Mouse (Mus musculus) C2C12 (cell line): ENCODE results near the gene Antxr1.

Experiments used
- CTCF ChIP-seq: IDR thresholded peaks from one replicate; pipeline ENCODE4 v1.5.1; 2011; ENCODE audit not compliant: control insufficient read depth, insufficient read depth, insufficient read length
- FOSL1 ChIP-seq: IDR thresholded peaks from one replicate; pipeline ENCODE4 v1.8.0; 2011; ENCODE audit warnings: mild to moderate bottlenecking, low read length; ENCODE audit not compliant: poor library complexity, insufficient read depth, severe bottlenecking
- MYOD1 ChIP-seq: IDR thresholded peaks from one replicate; pipeline ENCODE4 v1.6.1; 2011; ENCODE audit warnings: low read depth; ENCODE audit not compliant: control insufficient read depth, insufficient read length

DNA sequence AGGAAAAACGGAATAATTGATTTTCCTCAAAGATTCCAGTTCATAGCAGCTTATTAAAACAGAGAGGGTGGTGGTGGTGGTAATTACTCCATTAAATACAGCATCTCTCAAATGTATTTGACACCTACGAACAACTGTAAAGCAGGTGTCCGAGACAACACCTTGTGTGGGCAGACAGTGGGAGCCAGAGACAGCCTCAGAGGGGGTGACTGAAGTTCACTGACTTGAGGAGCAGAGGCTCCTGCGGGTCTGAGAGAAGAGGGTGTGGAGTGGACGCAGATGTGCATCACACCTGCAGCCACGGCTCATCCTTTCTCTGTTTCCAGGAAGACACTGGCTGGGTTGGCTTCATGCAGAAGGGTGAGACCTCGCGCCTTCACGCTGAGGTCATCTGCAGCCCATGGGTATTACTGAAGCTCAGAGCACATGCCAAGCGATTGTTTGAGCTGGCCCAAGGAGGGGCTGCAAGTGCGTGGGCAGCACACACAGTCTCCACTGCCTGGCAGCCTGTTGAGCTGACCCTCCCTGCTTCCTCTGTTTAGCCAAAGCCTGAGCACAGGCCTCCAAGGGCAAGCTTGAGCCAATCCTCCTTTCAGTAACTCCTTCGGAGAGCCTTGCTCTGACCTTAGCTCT, 168.8 kb downstream of the Antxr1 start:
- TF ChIP-seq CTCF = no peak
- TF ChIP-seq FOSL1 = no peak
- no peak for TF ChIP-seq MYOD1
